Mouse (Mus musculus) thymus, postnatal 25 days (tissue): ENCODE results near the gene Actr1a.

Experiments used
- DNase-seq: peaks from one replicate; pipeline ENCODE4 v3.0.0; 2022

The Actr1a gene

DNA sequence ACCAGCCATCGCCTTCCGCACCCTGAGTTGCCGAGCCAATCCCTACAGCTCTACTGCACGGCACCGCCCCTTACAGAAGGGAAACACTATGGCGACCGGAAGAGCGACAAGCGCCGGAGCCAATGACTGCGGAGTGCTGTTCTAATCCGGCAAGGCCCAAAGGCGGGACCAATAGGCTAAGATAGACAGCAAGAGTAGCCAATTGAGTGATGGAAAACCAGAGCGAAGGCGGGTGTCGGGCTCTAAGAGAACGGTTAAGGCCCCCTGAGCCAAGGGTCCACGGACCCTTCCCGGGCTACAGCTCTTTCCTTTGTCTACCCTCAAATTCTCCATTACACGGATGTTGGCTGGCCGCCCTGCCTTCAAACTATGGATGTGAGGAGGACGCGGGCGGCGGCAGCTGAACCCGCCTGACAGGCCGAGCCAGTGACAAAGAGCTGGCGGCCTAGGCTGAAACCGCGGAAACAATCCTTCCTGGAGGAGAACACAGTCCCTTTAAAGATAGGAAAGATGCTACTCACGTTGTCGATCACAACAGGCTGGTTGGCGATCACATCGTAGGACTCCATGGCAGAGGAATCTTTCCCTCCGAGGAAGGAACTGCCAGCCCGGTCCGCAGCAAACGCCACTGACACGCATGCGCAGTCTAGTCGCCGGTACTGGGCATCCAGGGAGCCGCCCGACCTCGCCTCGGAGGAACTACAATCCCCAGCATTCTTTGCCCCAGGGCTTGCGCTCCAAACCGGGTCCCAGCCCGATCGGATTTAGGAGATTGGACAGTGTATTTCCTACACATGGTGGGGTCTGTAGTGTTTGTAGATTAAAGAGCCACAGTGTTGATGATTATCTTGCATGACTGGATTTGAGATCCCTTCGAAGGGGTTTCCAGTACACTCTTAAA, at the start of gene Actr1a:
Gene Actr1a (minus strand): TSS at position 640 of the 901 bp plus-strand sequence.
- peak; percentile 98 for DNase-seq

DNA sequence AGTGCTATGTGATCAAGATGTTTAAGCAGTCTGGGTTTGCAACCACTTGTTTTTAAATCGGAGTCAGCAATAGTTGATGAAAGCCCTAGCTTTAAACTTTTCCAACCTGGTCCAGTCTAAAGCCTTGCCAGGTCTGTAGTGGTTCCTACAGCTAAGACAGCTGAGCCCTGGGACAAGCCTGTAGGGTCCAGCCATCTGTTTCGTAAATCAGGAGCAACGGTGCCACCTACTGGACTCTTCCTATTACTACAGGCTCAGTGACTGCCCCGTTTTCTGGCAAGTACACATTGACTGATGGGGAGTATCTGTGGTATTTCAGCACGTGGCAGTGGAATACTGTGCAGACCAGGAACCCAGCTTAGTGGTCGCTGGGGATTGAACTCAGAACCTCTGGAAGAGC, 48.7 kb upstream of the Actr1a start:
- DNase-seq, result peak; percentile 79

DNA sequence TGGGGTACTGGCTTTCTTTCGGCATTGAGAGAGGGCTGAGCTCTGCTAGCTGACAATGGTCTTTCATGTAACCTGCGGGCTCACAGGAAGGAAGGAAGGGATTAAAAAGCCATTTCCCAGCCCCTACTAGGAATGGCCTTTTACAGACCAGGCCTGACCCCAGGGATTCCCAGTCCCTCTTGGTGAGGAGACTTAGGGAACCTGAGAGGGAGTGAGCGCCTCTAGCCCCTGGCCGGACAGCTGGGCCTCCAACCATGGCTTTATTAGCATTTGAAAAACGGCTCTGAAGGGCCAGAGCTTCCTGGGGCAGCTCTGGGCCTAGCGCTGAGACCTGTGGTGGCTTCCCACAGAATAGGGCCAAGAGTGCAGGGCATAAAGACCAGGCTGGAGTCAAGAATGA, 48.0 kb upstream of the Actr1a start:
- no peak for DNase-seq

DNA sequence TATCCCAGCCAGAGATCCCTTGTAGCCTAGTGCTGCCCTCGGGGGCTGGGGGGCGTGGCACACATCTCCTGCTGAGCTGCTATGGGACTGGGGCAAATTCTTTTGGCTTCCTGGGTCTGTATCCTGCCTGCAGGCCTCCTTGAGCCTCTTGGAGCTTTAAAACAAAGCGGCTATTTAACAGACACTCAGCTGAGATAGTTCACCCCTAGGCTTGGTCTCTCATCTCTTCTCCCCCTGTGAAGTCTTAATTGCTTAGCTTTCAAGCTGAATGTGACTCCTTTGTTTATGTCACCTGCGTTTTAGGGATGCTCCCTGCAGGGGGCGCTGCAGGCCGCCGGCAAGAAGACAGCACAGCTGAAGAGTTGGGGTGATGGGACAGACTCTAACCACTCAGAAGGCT, 39.9 kb upstream of the Actr1a start:
- DNase-seq, result peak; percentile 21

DNA sequence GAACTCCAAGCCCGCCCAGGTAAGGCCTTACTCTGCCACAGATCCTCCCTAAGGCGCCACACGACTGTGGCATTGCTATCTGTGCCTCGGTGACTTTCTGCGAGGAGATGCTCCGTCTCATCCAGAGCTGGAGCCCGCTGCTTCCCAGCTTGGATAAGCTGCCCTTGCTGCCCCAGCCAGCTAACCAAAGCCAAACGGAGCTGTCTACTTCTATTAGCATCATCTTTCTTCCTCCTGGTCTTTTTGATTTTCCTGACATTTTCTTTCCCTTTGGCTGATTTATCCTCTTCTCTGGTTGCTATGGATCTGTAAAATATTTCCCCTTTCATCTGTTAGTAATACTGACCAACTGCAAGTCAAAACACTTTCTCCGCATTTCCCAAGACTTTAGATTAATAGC, 39.0 kb upstream of the Actr1a start:
- no peak for DNase-seq

DNA sequence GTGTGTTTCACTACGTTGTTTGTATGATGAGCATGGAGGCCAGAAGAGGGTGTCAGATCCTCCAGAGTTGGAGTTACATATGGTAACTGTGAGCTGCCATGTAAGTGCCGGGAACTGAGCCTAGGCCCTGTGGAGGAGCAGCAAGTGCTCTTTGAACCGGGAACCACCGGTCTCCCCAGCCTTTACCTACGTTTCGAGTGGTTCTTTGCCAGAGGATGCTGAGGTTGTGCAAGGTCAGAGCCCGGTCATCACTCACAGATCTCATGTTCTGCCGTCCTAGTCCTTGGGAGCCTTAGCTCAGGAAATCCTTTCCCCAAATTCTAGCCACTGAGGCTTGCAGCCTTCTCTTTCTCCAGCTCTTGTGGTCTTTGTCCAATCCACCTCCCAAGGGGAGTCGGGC, 38.6 kb upstream of the Actr1a start:
- DNase-seq, result no peak

DNA sequence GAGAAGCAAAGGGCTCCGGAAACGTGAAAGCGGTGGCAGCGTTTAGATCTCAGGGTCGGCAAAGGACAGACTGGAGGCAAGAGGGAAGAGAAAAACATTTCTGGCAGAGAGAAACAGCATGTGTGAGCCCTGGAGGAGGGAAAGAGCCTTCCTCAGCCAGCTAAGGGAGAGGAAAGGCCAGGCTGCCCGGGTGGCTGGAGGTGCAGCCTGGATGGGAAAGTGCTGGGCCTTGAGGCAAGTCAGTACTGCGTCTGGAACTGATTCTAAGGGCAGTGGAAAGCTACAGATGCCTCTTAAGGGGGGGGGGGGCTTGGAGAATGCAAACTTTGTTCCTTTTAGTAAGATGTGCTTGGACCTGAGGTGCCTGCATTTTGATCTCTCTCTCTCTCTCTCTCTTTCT, 38.2 kb upstream of the Actr1a start:
- no peak for DNase-seq

DNA sequence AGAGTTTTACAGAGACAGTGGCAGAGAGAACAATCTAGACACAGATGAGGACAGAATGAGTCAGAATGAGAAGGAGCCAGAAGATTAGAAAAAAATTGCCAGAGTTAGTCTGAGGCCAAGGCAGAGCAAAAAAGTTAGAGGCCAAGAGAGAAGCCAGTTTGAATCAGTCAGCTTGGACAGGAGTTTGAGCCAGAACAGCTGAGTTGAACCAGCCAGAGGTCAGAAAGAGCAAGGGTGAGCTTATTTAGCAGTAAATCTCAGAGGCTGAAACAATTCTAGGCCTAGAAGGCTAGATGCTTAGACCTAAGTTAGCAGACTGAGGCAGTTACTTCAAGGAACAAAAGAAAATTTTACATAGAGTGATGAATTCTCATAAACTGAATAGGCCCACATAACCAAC, 33.7 kb upstream of the Actr1a start:
- no peak for DNase-seq

DNA sequence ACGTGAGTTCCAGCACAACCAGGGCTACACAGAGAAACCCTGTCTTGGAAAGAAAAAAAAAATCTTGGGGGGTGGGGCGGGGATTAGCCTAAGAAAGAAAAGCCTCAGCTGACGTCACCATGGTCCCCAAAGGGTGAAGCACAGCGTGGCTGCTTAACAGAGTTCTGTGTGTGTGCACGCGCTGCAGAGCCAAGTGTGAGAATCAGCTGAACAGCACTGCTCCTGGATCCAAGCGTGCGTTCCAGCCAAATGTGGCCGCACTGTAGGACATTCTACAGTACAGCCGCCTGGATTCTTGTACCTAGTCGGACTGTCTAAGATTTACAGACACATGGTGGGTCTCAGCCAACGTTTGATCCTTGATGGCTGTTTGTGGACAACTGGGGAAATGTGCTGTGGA, 30.9 kb upstream of the Actr1a start:
- no peak for DNase-seq

DNA sequence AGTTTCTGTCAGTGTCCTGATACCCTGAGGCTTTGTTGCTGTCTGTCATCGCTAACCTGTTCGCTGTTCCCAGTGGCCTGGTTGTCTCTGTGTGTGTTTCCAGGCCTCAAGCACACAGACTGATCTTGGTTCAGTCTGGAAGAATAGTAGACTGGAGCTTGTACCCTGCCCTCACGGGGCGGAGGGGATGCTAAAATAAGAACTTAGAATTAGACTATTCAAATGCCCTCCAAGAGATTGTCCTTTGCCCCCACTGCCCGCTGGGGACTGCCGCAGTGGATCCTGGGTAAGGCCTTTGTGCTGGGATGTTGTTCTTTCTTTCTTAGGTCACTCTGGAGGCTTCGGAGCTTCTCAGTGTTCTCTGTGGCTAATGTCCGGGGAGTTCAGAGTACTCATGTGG, 29.7 kb upstream of the Actr1a start:
- no peak for DNase-seq

DNA sequence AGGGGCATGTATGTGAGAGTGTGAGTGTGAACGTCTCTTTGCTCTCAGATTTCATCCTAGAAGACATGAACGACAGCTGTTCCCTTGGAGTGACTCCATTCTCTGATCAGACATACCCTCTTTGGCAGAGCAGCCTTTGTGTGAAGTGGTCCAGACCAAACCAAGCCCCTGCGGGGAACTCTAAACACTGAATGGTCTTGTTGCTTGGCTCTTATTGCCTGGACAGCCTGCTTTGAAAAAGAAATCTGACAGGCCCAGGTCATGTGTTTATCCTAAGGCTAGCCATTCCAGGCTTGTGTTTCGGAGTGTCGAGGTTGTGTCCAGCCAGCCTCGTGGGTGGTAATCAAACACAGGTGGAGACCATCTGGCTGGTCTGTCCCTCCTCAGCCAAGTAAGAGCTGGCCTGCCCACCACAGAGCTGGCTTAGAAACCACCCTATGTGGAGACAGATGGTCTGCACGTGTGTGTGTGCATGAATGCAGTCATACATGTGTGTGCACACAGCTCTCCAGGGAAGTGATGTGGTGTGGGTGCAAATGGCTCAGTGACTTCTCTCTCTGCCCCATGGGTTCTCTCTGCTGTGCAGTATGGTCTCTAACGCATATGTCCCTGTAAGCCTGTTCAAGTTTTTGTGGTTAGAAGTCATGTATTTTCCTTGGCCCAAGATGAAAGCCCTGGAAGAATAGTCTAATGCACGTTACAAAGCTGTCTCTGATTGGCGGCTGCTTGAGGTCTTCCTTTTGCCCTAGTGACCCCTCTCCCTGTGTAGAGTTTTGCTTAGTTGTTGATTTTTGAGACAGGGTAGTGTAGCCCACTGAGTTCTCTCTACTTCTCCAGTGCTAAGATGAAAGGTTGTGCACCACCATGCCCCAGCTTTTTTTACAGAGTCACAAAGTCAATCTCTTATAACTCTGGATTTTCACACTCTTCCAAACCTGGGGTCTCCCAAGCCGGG, 27.1 kb upstream of the Actr1a start:
- DNase-seq, result no peak

DNA sequence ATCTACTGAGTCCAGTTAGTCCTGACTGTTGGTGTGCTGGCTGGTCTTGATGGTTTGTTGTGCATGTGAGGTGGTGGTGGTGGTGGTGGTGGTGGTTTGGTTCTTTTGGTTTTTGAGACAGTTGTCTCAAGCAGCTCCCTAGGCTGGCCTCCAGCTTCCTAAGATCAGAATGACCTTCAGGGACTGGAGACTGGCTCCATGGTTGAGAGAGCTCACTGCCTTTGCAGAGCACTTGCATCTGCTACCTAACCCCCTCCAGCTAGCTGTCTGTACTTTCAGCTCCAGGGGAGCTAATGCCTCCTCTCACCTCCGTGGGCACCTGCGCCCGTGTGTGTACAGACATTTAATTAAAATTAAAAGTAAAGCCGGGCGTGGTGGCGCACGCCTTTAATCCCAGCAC, 24.9 kb upstream of the Actr1a start:
- DNase-seq, result no peak

DNA sequence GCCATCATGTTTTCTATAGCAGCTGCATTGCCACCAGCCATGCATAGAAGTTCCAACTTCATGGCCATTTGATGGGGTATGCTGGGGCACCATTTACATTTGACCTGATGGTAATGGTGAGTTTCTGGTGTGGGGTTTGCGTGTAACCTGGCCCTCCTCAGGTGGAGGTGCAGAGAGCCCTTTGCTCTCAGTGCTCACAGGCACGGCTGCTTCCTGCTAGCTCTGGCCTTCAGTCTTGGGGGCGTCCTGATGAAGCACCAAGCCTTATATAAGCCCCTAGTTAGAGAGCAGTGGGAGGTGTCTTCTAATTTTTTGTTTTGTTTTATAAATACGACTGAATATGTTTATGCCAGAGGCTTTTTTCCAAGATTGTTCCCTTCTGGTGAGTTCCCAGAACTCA, 22.5 kb upstream of the Actr1a start:
- DNase-seq, result no peak

DNA sequence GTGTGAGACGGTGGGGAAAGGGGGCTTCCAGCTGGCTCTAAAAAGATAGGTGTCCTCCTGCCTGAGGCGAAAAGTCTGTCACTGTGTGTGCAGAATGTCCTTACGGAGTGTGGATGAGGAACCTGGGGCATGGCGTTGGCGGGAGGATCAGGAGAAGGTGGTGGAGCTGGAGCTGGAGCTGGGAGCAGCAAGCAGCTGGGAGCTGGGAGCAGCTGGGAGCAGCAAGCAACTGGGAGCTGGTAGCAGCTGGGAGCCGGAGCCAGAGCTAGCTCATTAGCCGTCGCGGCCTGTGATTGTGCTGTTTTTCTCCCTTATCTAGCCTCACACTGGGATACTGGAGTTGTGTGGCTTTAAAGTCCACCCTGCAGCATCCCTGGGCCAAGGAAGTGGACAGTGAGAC, 20.7 kb upstream of the Actr1a start:
- no peak for DNase-seq

DNA sequence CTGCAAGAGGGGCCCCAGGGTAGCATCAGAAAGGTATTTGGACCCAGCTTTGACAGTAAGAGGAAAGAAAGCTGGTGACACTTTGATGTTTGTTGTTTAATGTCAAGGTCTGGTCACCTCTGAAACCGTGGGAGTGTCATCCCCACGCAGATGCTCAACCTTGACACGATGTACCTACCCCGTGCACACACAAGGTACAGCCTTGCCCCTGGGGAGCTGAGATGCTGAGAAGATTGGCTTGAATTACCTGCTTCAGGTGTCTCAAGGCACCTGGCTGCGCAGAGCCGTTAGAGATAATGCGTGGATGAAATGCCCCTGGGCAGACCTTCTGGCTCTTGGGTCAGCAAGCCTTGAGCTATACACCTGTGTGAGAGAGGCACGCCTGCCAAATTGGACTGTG, 18.9 kb upstream of the Actr1a start:
- no peak for DNase-seq

DNA sequence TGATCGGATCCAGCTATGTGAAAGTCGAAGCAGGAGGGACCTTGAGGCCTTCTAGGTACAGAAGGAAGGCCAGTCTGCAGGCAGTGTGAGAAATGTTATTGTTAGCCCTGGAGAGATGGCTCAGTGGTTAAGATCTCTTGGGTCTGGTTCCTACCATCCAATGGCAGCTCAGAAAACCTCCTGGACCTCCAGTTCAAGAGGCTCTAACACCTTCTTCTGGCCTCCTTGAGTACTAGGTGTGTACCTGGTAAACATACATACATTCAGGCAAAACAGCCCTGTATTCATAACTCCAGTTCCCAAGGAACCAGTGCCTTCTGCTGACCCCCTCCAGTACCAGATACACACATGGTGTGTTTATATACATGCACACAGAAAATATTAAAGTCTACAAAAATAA, 18.4 kb upstream of the Actr1a start:
- no peak for DNase-seq

DNA sequence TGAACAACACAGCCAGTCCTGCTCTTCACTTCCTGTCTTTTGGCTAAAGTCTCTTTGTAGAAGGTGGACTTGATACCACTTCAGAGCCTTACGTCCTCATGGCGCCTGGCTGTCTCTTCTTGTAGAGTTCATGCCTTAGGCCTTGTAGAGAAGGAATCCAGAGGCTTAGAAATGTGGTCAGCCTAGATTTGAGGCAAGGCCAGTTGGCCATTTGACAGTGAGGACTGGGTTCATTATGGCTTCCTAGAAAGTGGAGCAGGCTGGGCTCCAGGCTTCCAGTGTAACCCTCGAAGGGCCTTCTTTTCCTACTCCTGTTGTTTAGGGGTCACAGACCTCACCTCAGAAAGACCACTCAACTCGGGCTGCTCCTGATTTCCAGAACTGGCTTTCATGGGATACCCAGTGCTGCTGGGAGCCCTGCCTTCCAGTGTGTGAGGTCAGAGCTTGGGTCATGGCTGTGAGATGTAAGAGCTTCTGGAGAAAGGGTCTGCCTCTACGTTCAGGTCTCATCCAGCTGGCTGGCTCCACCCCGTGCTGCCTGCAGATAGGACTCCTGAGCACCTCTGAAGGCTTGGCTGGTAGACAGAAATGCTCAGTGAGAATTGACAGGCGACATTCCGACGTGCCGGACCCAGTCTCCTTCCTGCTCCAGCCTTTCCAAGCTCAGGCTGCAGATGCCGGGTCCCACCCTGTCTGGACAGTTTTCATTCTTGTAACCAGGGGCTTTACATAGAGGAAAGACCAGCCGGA, 16.7 kb upstream of the Actr1a start:
- DNase-seq, result no peak

DNA sequence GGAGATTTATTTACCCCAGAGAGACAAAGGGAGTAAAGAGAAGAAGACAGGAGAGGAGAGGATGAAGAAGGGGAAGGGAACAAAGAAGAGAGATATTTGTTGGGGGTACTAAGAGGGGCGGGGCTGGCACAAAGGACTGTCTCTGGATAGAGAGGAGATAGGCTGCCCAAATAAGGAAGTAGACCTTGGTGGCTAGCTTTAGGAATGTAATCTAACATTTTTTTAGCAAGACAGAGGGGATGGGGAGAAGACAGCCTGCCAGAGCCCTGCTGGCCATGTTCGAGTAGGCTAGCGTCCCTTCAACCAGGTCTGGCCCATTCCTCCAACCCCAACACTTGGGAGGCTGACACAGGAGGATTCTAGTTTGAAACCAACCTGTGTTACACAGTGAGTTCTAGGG, 14.0 kb upstream of the Actr1a start:
- DNase-seq, result no peak

DNA sequence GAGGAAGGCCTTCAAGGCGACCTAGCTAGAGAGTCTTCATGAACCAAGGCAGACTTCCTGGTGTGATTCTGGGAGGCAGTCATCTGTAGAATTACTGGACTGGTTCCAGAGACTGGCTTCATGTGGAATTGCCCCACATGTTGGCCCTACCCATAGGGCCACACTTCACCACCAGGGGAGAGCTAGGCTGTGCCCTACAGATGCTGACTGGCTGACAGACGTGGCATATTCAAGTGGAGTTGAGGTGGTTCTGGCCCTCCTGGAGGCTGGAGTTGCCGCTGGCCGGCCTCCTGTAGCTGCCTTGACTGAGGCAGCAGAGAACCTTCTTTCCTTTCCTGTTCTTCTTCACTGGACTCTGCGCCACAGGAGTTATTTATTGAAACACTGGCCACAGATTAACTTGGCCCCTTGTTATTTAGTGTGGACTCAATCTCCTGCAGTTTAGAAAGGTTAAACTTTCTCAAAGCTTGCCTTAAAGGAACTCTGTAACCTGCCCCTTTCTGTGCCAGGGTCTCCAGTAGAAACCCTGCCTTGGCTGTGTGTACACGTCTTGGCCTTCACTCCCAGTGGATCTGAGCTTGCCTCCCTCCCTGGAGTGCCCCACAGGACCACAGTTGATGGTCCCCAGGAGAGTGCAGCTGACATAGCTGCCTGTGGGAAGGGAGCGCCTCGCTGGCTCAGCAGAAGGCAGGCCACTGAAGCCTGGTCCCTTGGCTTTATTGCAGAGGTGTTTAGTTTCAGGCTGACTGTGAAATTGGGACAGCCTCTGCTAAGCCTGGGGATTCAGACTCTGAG, 11.2 kb upstream of the Actr1a start:
- no peak for DNase-seq

DNA sequence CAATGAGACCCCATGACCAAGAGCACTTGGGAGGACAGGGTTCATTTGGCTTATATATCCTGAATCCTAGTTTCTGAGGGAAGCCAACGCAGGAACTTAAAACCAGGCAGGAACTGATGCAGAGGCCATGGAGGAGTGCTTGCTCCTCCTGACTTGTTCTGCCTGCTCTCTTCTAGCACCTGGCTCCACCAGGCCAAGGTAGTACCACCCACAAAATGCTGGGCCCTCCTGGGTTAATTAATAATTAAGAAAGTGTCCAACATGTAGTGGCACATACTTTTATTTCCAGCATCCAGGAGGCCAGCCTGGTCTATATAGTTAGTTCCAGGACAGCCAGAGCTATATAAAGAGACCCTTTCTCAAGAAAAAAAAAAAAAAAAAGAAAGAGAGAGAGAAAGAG, 8.5 kb upstream of the Actr1a start:
- no peak for DNase-seq

DNA sequence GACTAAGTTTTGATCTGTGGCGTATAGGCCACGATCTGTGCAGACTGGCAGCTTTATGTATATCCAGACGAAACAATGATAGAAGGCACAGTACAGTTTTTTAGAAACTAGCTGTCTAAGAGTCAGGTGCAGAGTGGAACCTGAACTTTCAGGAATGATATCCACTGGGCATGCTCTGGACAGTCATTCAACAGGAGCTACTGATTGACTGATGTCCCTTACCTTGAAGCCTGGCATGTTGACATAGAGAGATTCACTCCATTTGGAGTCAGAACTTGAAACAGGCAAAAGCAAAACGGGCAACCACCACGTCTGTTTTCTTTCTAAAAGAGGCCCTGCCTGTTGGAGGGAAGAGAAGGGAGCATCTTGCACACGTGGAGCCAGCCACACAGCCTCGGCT, 5.0 kb upstream of the Actr1a start:
- DNase-seq, result no peak

DNA sequence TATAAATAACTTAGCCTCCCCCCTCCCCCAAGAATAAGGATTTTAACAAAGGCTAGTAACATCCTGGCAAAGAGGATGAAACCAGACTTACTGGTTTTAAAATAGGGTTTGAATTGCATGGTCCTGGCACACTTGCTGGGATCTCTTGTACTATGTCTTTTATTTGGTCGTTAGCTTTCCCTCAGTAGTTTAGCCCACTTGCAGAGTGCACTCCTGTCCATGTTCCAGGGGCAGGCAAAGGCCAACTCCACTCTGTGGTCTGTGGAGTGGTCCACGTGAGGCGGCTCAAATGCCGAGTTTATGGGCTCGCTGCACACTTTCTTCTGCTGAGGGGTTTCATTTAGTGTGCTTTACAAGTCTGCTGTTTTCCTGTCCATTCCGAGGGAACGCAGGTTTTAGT, 4.3 kb upstream of the Actr1a start:
- no peak for DNase-seq
